Mouse (Mus musculus): Measurements from ENCODE around the gene Daam1.

DNA sequence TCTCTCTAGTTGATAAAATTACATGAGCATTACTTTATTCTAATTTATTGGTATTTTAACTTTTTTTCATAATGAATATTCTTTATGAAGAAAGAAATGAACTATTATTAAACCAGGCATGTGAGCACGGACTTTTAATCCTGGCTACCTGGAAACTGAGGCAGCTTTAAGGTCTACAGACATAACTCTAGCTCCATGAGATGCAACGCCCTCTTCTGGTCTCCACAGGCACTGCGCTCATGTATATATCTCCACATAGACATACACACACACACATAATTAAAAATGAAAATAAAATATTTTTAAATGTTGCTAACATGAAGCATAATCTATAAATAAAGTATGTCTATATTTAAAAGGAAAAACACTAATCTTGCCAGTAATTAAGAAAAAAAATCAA, 21.3 kb upstream of the Daam1 start:
- TF ChIP-seq POLR2A (IDR thresholded peaks at IDR 0.05; ENCODE audit: borderline replicate concordance, control insufficient read depth, low read depth, low read length): no peak
- no peak for TF ChIP-seq CTCF (IDR thresholded peaks at IDR 0.05; ENCODE audit: control insufficient read depth, insufficient read depth, low read length)

Measured in bone marrow, adult 2 months (tissue).